Mouse (Mus musculus): Measurements from ENCODE around the gene Zfyve26.
"Not testable (repeated sequence)": the region's sequence is repeated elsewhere in the genome, so short reads cannot be mapped to it uniquely, and the experiment has no call there.

The Zfyve26 gene

DNA sequence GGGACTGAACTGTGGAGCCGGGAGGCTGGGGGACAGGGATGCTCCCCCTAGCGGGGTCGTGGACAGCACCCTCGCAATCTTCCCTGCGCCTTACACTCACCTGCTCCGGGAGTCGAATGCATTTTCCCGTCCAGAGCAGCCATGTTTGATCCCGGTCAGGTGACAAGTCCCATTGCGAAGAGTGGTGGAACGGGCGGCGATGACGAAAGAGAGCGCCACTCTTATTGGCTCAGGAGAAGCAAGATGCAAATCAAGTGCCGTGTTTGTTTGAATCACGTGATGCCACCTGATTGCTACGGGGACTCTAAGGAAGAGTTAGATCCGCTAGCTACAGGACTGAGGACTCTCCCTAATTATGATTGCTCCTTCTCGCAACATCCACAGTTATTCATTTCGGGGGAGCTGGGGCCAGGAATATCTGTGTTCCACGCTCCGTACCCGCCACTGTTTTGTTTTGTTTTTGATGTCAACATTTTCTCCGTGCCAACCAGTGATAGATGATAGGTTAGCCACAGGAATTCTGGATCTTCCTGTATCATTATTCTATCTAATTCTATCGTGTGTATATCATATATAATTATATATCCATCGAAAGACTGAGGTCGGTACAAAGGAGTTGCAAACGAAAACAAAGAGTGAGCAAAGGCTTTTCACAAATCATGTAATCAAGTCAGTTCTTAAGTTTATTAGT is at the start of gene Zfyve26:
Gene Zfyve26 (minus strand): TSS at position 179 of the 691 bp plus-strand sequence.
- DNase-seq (ENCODE audit: extremely low spot score, low spot score) = peak; percentile 89

DNA sequence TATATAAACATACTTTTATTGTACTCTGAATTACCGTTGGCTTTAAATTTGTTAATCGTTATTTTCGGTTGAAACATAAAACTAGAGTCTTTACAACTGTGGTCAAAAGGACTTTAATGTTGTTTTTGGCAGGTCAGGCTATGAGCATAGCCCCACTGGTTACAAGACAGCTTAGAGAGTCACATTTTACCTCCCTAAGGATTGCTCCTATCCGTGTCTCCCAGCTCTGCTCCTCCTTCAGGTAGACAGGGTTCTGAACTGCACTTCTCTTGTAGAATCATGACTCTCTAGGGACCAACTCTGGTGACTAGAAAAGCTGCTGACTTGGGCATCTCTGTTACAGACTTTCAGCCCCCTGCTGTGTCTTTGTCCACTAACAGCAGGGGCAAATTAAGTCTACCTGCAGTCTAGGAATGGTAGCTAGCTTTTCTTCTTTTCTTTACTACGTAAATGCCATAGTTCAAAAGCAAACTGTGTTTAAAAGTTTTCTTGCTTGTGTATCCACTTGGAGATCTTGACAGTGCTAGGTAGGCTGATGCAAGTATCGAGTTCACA is 45.3 kb upstream of the Zfyve26 start:
- no peak for DNase-seq (ENCODE audit: extremely low spot score, low spot score)

DNA sequence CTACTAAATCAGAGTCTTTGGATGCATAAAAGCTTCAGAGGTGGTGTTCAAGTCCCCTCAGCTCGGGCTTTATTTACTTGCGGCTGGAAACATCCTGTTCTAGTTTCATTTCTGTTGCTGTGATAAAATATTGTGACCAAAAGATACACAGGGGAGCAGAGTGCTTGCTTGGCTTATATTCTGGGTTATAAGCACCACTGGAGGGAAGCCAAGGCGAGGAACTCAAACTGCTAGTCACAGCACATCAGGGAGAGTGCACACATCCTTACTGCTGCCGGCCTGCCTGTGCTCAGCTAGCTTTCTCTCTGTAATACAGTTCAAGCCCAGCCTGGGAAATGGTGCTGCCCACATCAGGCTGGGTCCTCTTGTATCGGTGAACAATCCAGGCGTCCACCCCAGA is 44.4 kb upstream of the Zfyve26 start:
- DNase-seq (ENCODE audit: extremely low spot score, low spot score) = no peak

DNA sequence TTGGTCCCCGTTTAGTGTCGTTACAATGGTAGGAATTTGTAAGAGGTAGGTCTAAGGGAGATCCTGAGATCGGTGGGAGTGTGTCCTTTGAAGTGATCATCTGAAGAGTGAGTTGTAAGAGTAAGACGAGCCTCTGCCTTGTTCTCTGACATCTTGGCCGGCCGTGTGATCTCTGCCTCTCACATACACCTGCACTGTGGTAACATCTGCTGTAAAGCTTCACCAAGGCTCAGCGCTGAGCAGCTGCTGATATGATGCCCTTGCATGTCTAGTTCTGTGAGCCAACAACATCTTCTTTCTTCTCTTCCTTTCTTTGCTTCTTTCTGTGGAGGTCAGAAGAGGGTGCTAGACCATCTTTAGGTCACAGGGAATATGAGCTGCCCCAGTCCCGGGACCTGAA is 42.7 kb upstream of the Zfyve26 start:
- no peak for DNase-seq (ENCODE audit: extremely low spot score, low spot score)

DNA sequence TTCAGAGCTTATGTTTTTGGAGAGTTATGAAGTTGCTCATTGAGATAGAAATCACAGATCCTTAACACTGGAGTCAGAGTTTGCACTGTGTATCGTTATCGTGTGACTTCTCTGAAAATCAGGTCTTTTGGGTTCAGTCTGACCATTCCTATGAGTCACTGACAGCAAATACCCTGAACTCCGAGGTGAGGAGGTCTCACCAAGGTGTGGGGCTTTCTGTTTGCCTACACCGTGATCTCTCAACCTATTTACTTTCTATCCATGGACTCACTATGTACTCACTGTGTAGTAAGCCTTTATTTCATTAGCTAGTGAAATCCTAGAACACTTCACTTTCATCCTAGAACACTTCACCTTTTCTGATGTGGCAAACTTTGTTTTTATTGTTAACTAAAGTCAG is 35.6 kb upstream of the Zfyve26 start:
- no peak for DNase-seq (ENCODE audit: extremely low spot score, low spot score)

DNA sequence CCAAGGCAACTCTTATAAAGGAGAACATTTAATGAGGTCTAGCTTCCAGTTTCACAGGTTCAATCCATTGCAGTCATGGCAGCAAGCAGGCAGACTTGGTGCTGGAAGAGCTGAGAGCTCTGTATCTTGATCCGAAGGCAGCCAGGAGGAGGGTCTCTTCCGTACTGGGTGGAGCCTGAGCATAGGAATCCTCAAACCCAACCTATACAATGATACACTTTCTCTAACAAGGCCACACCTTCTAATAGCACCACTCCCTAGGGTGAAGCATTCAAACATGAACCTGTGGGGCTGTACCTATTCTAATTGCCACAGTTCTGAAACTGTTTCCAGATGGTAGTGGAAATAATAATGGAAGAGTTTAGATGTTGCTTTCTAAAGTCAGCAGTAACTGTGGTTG is 34.5 kb upstream of the Zfyve26 start:
- no peak for DNase-seq (ENCODE audit: extremely low spot score, low spot score)

DNA sequence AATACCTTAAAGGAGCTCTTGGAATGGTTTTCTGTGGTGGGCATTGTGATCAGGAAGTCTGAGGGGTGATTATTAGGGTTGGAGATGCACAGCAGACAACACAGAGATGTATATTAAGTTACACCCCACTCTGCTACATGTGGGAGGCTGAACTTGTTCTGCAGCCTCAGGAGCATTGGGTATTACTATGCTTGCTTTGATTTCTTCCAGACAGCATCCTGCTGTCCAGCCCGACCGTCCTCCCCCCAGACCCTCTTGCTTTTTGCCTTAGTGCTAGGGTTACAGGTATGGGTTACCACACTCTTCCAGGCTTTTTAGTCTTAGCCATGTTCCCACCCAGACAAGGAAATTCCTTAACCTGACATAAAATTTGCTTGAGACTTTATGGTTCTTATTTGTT is 31.8 kb upstream of the Zfyve26 start:
- DNase-seq (ENCODE audit: extremely low spot score, low spot score) = no peak

DNA sequence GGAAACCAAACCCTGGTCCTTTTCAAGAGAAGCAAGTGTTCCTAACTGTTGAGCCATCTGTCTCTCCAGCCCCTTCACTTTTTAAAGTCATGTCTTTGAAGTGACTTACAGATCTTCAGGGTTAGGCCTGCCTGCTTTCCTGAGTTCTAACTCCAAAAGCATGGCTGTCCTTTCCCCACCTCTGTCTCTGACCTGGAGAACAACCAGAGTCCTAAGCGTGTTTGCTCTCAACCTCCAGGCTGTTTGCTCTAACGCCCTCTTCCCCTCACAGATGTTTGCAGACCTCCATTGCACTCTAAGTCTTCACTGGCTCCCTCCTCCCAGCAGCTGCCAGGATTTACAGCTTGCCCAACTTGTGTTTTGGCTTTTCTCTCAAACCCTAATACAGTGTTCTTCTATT is 30.6 kb upstream of the Zfyve26 start:
- no peak for DNase-seq (ENCODE audit: extremely low spot score, low spot score)

DNA sequence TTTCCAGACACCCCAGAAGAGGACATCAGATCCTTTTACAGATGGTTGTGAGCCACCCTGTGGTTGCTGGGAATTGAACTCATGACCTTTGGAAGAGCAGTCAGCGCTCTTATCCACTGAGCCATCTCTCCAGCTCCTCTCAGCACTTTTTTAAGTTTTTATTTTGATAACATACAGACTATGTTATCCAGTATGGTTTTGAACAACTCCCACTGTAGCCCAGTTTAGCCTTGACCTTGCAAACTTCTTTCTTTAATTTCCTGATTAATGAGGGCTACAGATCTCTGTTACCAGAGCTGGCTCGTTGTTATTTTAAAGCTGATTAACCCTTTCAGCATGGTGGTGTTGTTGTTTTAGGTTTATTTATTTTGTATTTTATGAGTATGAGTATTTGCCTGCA is 30.1 kb upstream of the Zfyve26 start:
- no peak for DNase-seq (ENCODE audit: extremely low spot score, low spot score)

DNA sequence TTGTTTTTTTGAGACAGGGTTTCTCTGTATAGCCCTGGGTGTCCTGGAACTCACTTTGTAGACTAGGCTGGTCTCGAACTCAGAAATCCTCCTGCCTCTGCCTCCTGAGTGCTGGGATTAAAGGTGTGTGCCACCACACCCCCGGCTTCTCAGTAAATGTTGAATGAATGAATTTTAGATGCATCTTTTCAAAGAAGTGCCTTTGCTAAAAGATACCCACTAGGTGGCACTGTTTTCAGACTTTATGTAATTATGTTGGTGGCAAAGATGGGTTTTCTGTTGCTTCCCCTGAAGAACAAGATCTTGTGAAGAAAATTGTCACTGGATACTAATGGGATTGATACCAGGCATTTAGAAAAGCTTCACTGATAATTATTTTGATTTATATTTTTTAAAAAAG is 26.4 kb upstream of the Zfyve26 start:
- not testable (repeated sequence) for DNase-seq (ENCODE audit: extremely low spot score, low spot score)

DNA sequence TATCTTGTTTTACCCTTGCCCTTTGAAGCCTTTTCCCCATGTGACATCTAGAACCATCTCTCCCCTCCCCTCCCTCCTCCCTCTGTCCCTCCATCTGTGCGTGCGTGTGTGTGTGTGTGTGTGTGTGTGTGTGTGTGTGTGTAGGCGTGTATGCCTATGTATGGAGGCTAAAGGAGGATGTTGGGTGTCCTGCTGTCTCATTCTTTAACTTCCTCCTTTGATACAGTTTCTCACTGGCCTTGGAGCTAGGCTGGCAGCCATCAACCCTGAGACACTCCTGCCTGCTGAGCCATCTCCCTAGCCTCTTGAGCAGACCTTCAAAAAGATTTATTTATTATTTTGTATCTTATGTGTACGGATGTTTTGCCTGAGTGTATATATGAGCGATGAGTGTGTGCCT is 24.8 kb upstream of the Zfyve26 start:
- DNase-seq (ENCODE audit: extremely low spot score, low spot score) = no peak

DNA sequence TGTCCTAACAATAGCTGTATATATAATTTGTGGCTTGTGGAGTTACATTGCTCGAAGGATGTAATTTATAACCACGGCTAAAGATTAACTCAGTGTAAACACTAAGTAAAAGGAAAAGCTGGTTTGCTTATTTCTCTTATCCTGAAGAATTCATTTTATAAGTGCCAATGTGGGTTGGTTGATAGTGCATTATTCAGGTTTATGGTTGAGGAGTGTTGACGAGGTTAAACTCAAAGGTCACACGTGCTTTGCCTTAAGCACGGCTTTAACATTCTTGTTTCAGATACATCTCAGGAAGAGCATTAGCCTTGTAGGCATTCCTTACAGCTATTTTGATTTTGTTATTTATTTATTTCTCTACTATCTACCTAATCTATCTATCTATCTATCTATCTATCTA is 21.2 kb upstream of the Zfyve26 start:
- DNase-seq (ENCODE audit: extremely low spot score, low spot score) = no peak

DNA sequence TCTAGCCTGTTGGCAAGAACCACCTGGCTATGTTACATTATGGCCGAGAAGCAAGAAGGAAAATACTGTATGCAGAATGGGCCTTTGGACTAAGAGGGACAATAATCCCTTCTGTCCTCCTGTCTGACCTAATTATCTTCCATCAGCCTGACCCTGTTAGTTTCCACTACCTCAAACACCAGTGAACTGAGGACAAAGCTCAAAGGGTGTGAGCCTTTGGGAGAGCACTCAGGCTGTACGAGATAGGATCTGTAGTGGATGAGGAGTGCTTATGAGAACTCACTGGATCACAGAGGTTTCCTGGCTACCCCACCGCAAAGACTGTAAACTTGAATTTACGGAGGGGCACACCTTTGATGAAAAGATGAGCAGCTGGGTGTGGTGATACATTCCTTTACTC is 17.6 kb upstream of the Zfyve26 start:
- DNase-seq (ENCODE audit: extremely low spot score, low spot score) = no peak

DNA sequence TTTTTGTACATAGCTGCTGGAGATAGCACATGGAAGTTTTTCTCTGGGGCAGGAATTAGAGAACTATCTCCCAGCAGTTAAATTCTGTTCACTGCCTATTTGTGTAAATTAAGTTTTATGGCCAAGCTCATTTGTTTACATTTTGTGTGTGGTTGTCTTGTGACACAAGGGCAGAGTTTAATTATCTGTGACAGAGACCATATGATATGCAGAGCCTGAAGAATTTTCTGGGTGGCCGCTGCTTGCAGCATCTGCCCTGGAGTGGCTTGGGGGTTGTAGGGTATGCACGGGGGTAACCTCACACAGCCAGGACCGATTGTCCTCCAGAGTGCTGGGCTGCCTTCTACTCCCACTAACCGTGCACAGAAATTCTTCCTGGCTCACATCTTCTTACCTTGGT is 9.9 kb upstream of the Zfyve26 start:
- DNase-seq (ENCODE audit: extremely low spot score, low spot score) = no peak

DNA sequence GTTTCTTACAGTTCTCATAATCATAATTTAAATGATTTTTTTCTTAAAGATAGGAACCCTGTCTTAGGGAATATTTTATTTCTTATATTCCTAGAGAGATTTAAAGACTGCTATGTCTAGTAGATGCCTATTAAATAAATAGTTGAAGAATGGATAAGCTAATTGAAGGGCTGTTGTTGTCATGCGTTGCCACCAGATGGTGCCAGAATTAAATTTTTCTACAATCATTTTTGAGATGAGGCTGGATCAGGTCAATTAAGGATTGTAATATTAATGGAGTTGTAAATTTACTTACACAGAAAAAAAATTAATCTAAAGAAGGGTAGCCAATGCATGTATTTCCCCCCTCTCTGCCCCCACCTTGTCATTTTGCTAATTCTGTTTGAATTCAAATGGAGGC is 9.0 kb upstream of the Zfyve26 start:
- no peak for DNase-seq (ENCODE audit: extremely low spot score, low spot score)

DNA sequence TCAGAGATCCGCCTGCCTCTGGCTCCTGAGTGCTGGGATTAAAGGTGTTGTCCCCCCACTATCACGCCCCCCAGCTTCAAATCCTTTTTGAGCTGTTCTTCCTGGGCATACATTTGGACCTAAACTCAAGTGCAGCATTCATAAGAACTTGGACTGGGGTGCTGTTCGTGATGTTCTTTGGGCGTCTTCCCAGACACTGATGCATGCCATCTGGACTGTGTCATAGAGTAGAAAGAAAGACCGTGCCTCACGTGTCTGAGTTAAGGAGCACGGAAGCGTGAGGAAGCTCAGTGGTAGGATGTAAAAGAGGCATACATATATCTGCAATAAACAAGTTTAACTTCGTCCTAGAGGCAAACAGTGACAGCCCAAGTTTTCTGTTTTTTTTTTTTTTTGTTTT is 5.7 kb upstream of the Zfyve26 start:
- no peak for DNase-seq (ENCODE audit: extremely low spot score, low spot score)

DNA sequence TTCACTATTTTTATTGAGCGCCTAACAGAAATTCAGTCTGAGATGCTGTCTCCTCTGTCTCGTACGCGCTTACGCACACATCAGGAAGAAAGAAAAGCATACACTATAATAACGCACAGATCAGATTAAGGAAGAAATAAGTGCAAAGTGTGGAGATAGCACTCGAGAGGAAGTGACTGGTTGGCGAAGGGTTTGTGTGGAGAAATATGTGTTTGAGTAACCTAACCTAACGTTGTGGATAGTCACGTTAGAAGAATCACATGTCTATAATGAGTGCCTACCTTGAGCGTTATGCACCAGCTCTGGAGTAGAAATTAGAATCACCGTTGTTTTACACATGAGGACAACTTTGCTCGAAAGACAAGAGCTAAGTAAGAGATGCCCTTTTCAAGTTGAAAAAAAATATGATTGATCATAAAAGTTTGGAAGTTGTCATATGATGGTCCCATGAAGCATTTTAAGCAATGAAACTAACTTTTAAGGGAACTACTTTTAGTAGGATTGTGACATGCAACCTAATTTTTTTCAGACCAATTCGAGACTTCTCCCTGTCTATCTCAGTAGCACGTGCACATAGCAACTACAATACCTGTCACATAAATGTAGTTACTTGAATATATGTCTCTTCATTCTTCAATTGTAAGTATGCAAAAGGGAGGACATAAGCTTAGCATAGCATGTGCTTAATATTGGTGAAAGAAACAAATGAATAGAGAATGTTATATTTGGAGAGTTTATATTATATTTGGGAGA is 2.0 kb upstream of the Zfyve26 start:
- no peak for DNase-seq (ENCODE audit: extremely low spot score, low spot score)

DNA sequence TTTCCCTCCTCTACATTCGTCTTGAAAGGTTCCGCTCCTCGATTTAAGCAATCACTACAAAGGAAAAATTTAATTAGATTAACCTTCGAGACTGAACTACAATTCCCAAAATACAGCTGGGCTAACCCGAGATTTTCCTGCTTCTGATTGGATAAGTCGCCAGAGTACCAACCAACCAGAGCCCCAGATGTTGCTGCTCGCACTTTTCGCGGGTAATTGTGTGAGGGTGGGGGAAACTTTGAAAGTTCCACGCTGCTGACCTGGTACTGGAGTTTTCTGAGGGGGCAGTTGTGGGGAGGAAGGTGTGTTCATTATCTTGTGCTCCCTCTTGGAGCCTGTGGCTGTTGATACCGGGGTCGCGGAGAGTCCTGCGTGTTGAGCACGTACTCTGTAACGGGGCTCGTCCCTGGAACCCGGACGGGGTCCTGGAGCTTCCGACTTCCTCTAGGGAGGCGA is 1.0 kb upstream of the Zfyve26 start, which contains the start of gene Rad51b:
Gene Rad51b (plus strand): TSS at position 162 of the 456 bp plus-strand sequence.
- DNase-seq (ENCODE audit: extremely low spot score, low spot score) = peak; percentile 83

DNA sequence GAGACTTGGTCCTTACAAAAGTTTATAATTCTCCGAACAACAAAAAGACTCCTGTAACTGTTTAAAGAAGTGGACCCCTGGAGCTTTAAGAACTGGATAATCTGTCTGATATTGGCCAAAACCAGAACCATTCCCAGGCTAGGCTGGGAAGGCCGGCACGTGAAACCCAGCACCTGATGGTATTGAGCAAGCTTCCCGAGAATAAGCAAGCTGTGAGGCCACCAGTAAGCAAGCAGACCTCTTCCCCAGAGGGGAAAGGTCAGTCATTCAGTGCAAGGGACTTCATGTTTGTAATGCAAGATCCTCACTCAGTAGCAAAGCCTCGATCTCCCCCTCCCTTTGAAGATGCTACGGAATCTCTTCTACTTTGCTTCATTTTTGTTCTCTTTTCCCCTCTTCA is 3.2 kb downstream of the Zfyve26 start:
- DNase-seq (ENCODE audit: extremely low spot score, low spot score) = no peak

DNA sequence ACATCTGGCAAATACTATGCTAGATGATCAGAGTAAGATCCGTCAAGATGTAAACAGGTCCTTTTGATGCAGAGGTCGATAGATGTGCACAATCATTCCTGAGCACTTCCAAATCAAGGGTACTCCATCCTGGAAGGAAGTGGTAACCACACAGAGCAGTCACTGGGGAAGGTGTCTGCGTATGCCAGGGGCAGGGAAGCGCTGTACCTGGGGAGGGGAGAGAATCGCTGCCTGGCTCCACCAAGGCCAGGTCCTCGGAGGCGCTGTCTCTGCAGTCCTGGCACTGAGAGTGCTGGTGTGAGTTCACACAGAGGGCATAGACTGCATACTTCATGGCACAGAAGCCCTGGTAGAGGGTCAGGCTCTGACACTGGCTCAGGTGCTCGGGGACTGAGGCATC is 13.5 kb downstream of the Zfyve26 start:
- DNase-seq (ENCODE audit: extremely low spot score, low spot score) = no peak

DNA sequence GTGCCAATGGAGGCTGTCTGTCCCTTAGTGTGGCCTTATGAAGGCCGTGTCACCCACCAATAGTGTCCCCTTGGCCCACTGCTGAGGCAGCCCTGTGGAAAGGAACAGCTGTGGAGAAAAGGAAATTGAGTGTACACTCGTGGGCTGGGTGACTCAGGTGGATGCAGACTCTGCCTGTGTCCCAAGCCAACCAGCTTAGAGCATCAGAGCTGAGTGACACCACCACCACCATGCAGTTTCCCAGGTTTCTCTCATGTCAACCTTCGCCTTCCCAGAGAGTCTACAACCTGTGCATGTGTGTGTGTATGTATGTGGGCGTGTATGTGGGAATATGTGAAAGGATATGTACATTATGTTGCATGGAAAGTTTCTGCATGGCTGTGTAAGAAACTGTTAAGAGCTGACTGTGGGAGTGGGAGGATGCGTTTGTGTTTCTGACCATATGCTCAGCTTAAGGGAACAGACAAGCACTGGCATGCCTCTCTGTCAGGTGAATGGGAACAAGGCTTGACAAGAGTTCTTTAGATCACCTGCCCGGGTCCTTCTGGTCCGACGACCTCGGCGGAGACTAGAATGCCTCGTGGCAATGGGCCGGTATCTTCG is 16.5 kb downstream of the Zfyve26 start:
- DNase-seq (ENCODE audit: extremely low spot score, low spot score) = no peak

DNA sequence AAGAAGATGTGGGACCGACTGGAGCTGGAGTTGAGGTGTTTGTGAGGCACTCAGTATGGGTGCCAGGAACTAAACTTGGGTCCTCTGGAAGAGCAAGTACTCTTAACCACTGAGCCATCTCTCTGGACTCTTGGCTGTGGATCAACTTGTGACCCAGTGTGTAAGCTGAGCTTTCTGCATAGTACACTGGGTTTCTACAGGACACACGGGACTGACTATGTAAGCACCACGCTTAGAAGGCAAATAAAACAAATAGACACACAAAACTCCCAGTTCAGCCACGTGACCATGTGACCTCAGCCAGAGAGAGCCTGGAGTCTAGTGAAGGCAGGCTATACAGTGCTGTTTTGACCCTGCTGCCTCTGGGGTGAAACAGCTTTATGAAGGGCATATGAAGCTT is 23.5 kb downstream of the Zfyve26 start:
- DNase-seq (ENCODE audit: extremely low spot score, low spot score) = no peak

All from neural tube, embryonic 10.5 days (tissue).